Mouse (Mus musculus): ENCODE data around the gene Naaladl2. TPM values are rescaled to one million over a fixed set of nuclear protein-coding genes. Genes with fewer than 3 reads are reported as not detected.

Naaladl2 gene
- polyA plus RNA-seq, 1 experiment: 1.0 TPM

- Histone ChIP-seq H3K4me3 (replicated peaks; ENCODE audit: control insufficient read depth, low read depth, low read length) (no peak overlapping the region), H3K27ac (ENCODE audit: control insufficient read depth, insufficient read depth, low read depth, low read length, poor library complexity) (no peak overlapping the region), H3K4me1 (ENCODE audit: control insufficient read depth, insufficient read depth, low read length) (no peaks in the 10 kb centered on the region)
- WGBS: 60% methylated on average over 2 of the region's 2 CpGs
- TF ChIP-seq CTCF (IDR thresholded peaks at IDR 0.05; ENCODE audit: control insufficient read depth, insufficient read depth, low read length) (no peak), POLR2A (IDR thresholded peaks at IDR 0.05; ENCODE audit: borderline replicate concordance, control insufficient read depth, low read depth, low read length) (no peak)
These were observed 1020.0 kb downstream of the Naaladl2 start for GRCm38 (mm10) chr3:24124034-24124433.

- H3K4me3 ChIP-seq (replicated peaks; ENCODE audit: control insufficient read depth, low read depth, low read length): no peak overlapping the region
These were observed 1025.9 kb downstream of the Naaladl2 start for GRCm38 (mm10) chr3:24118136-24118535.

GRCm38 (mm10) chr3:24114849-24115248, 1029.2 kb downstream of the Naaladl2 start:
- no peak overlapping the region for H3K4me3 ChIP-seq (replicated peaks; ENCODE audit: control insufficient read depth, low read depth, low read length)
- TF ChIP-seq CTCF (IDR thresholded peaks at IDR 0.05; ENCODE audit: control insufficient read depth, insufficient read depth, low read length): no peak
- no peak for TF ChIP-seq POLR2A (IDR thresholded peaks at IDR 0.05; ENCODE audit: borderline replicate concordance, control insufficient read depth, low read depth, low read length)
- 70% methylated on average over 3 of the region's 3 CpGs for WGBS
- H3K4me1 ChIP-seq (ENCODE audit: control insufficient read depth, insufficient read depth, low read length): no peaks in the 10 kb centered on the region
- H3K27ac ChIP-seq (ENCODE audit: control insufficient read depth, insufficient read depth, low read depth, low read length, poor library complexity): no peak overlapping the region

More at GRCm38 (mm10) chr3:24118136-24118535, 1025.9 kb downstream of the Naaladl2 start:
- Histone ChIP-seq H3K4me1 (ENCODE audit: control insufficient read depth, insufficient read depth, low read length) (no peaks in the 10 kb centered on the region), H3K27ac (ENCODE audit: control insufficient read depth, insufficient read depth, low read depth, low read length, poor library complexity) (no peak overlapping the region)
- TF ChIP-seq CTCF (IDR thresholded peaks at IDR 0.05; ENCODE audit: control insufficient read depth, insufficient read depth, low read length) (no peak), POLR2A (IDR thresholded peaks at IDR 0.05; ENCODE audit: borderline replicate concordance, control insufficient read depth, low read depth, low read length) (no peak)
- 77% methylated on average over 6 of the region's 6 CpGs for WGBS

- Histone ChIP-seq H3K4me1 (ENCODE audit: control insufficient read depth, insufficient read depth, low read length) (no peaks in the 10 kb centered on the region), H3K27ac (ENCODE audit: control insufficient read depth, insufficient read depth, low read depth, low read length, poor library complexity) (no peak overlapping the region), H3K4me3 (replicated peaks; ENCODE audit: control insufficient read depth, low read depth, low read length) (no peak overlapping the region)
- TF ChIP-seq POLR2A (IDR thresholded peaks at IDR 0.05; ENCODE audit: borderline replicate concordance, control insufficient read depth, low read depth, low read length): no peak
- TF ChIP-seq CTCF (IDR thresholded peaks at IDR 0.05; ENCODE audit: control insufficient read depth, insufficient read depth, low read length): no peak
- 74% methylated on average over 2 of the region's 2 CpGs for WGBS
These were observed 1030.7 kb downstream of the Naaladl2 start for GRCm38 (mm10) chr3:24113360-24113759.

GRCm38 (mm10) chr3:24106391-24106790, 1037.7 kb downstream of the Naaladl2 start:
- no peak for TF ChIP-seq CTCF (IDR thresholded peaks at IDR 0.05; ENCODE audit: control insufficient read depth, insufficient read depth, low read length)
- no peak for TF ChIP-seq POLR2A (IDR thresholded peaks at IDR 0.05; ENCODE audit: borderline replicate concordance, control insufficient read depth, low read depth, low read length)
- H3K4me3 ChIP-seq (replicated peaks; ENCODE audit: control insufficient read depth, low read depth, low read length): no peak overlapping the region
- H3K27ac ChIP-seq (ENCODE audit: control insufficient read depth, insufficient read depth, low read depth, low read length, poor library complexity): no peak overlapping the region
- H3K4me1 ChIP-seq (ENCODE audit: control insufficient read depth, insufficient read depth, low read length): no peaks in the 10 kb centered on the region
- WGBS: 79% methylated on average over 1 of the region's 1 CpGs

- Histone ChIP-seq H3K4me1 (ENCODE audit: control insufficient read depth, insufficient read depth, low read length) (no peaks in the 10 kb centered on the region), H3K4me3 (replicated peaks; ENCODE audit: control insufficient read depth, low read depth, low read length) (no peak overlapping the region), H3K27ac (ENCODE audit: control insufficient read depth, insufficient read depth, low read depth, low read length, poor library complexity) (no peak overlapping the region)
- TF ChIP-seq POLR2A (IDR thresholded peaks at IDR 0.05; ENCODE audit: borderline replicate concordance, control insufficient read depth, low read depth, low read length) (no peak), CTCF (IDR thresholded peaks at IDR 0.05; ENCODE audit: control insufficient read depth, insufficient read depth, low read length) (no peak)
- 51% methylated on average over 4 of the region's 4 CpGs for WGBS
These were observed 1064.3 kb downstream of the Naaladl2 start for GRCm38 (mm10) chr3:24079761-24080160.

- TF ChIP-seq CTCF (IDR thresholded peaks at IDR 0.05; ENCODE audit: control insufficient read depth, insufficient read depth, low read length) (no peak), POLR2A (IDR thresholded peaks at IDR 0.05; ENCODE audit: borderline replicate concordance, control insufficient read depth, low read depth, low read length) (no peak)
- 73% methylated on average over 3 of the region's 3 CpGs for WGBS
- H3K4me1 ChIP-seq (ENCODE audit: control insufficient read depth, insufficient read depth, low read length): no peaks in the 10 kb centered on the region
- H3K27ac ChIP-seq (ENCODE audit: control insufficient read depth, insufficient read depth, low read depth, low read length, poor library complexity): no peak overlapping the region
- no peak overlapping the region for H3K4me3 ChIP-seq (replicated peaks; ENCODE audit: control insufficient read depth, low read depth, low read length)
These were observed 1072.8 kb downstream of the Naaladl2 start for GRCm38 (mm10) chr3:24071169-24071797.

- WGBS: 75% methylated on average over 4 of the region's 4 CpGs
- no peak overlapping the region for H3K4me3 ChIP-seq (replicated peaks; ENCODE audit: control insufficient read depth, low read depth, low read length)
- no peak overlapping the region for H3K27ac ChIP-seq (ENCODE audit: control insufficient read depth, insufficient read depth, low read depth, low read length, poor library complexity)
- no peak for TF ChIP-seq POLR2A (IDR thresholded peaks at IDR 0.05; ENCODE audit: borderline replicate concordance, control insufficient read depth, low read depth, low read length)
- TF ChIP-seq CTCF (IDR thresholded peaks at IDR 0.05; ENCODE audit: control insufficient read depth, insufficient read depth, low read length): no peak
- no peaks in the 10 kb centered on the region for H3K4me1 ChIP-seq (ENCODE audit: control insufficient read depth, insufficient read depth, low read length)
These were observed 1073.5 kb downstream of the Naaladl2 start for GRCm38 (mm10) chr3:24070424-24071168.
